11 mouse cellular contexts compared by ENCODE assay signal in genomic region chr17:71178530-71179181, GRCm38 (mm10). TPM values are rescaled to one million over a fixed set of nuclear protein-coding genes. Genes with fewer than 3 reads are reported as not detected.
DNase-seq lines count a peak whose midpoint lies in the region; ATAC-seq and TF ChIP-seq lines count a peak whose summit lies in the region.
"Had no signal": no experiment of that assay in that cellular context is flagged by ENCODE, and none has a peak within 500 bp of the region (broad histone marks: within the 10 kb centered on the region; RNA-seq: fewer than 3 reads in every experiment).

No protein-coding gene starts in this region.

- ATAC-seq in kidney, embryonic 16.5 days (ENCODE audit: low FRiP score, low TSS enrichment): 0 out of 2 replicates have a peak, but pooled peaks have one; percentile 1
- no peak for ATAC-seq in heart, embryonic 12.5 days (ENCODE audit: insufficient number of reproducible peaks, low FRiP score)
- ATAC-seq in hindbrain, embryonic 11.5 days (ENCODE audit: low FRiP score): no peak
- no peak for ATAC-seq in midbrain, embryonic 14.5 days (ENCODE audit: low FRiP score, low TSS enrichment)
- ATAC-seq: forebrain, embryonic 14.5 days; midbrain, embryonic 15.5 days had no signal

- no peaks in the 10 kb centered on the region for H3K9me3 ChIP-seq in kidney, embryonic 16.5 days (ENCODE audit: low read length)
- no peaks in the 10 kb centered on the region for H3K9me3 ChIP-seq in heart, embryonic 12.5 days (replicated peaks)
- no peaks in the 10 kb centered on the region for H3K9me3 ChIP-seq in megakaryocyte, embryonic 14.5 days
- no peaks in the 10 kb centered on the region for H3K9me3 ChIP-seq in hindbrain, embryonic 11.5 days (ENCODE audit: control insufficient read depth, low read length)
- no peaks in the 10 kb centered on the region for H3K9me3 ChIP-seq in midbrain, embryonic 14.5 days (ENCODE audit: control insufficient read depth, low read length)
- H3K9me3 ChIP-seq: midbrain, embryonic 15.5 days had no signal

- peak overlapping the region; percentile 17; the same call in 1 of the 2 replicates for H3K4me2 ChIP-seq in kidney, embryonic 16.5 days (replicated peaks; ENCODE audit: low read depth, low read length)
- H3K4me2 ChIP-seq in heart, embryonic 12.5 days: peak overlapping the region; percentile 37
- H3K4me2 ChIP-seq in hindbrain, embryonic 11.5 days (replicated peaks; ENCODE audit: low read depth, low read length): no peak overlapping the region
- no peak overlapping the region for H3K4me2 ChIP-seq in midbrain, embryonic 14.5 days (ENCODE audit: low read length)
- H3K4me2 ChIP-seq: midbrain, embryonic 15.5 days had no signal

- peaks cover 26% of the 10 kb centered on the region for H3K4me1 ChIP-seq in kidney, embryonic 16.5 days (ENCODE audit: insufficient read depth, low read length)
- H3K4me1 ChIP-seq in bone marrow macrophage, adult 2 months (ENCODE audit: control insufficient read depth, insufficient read depth, low read length): peaks cover 37% of the 10 kb centered on the region
- peaks cover 29% of the 10 kb centered on the region for H3K4me1 ChIP-seq in heart, embryonic 12.5 days (replicated peaks)
- H3K4me1 ChIP-seq in megakaryocyte, embryonic 14.5 days: peaks cover 56% of the 10 kb centered on the region
- no peaks in the 10 kb centered on the region for H3K4me1 ChIP-seq in hindbrain, embryonic 11.5 days (replicated peaks; ENCODE audit: control insufficient read depth, insufficient read depth, low read length)
- peaks cover 5% of the 10 kb centered on the region; the same call in 1 of the 2 replicates for H3K4me1 ChIP-seq in midbrain, embryonic 14.5 days (ENCODE audit: control insufficient read depth, insufficient read depth, low read length)

- WGBS in kidney, embryonic 16.5 days: 23% methylated on average over 10 of the region's 10 CpGs
- 19% methylated on average over 10 of the region's 10 CpGs for WGBS in heart, embryonic 12.5 days
- 54% methylated on average over 10 of the region's 10 CpGs for WGBS in hindbrain, embryonic 11.5 days
- WGBS in midbrain, embryonic 14.5 days: 59% methylated on average over 10 of the region's 10 CpGs

- H3K9ac ChIP-seq in kidney, embryonic 16.5 days (replicated peaks; ENCODE audit: low read length): no peak overlapping the region; the same call in 1 of the 2 replicates
- peak overlapping the region; percentile 1; the same call in 1 of the 2 replicates for H3K9ac ChIP-seq in heart, embryonic 12.5 days
- no peak overlapping the region for H3K9ac ChIP-seq in hindbrain, embryonic 11.5 days (ENCODE audit: low read depth, low read length)
- H3K9ac ChIP-seq in midbrain, embryonic 14.5 days (replicated peaks; ENCODE audit: low read length): no peak overlapping the region
- H3K9ac ChIP-seq: midbrain, embryonic 15.5 days had no signal

- peak overlapping the region; percentile 45 for H3K27ac ChIP-seq in kidney, embryonic 16.5 days (ENCODE audit: low read length)
- H3K27ac ChIP-seq in bone marrow macrophage, adult 2 months (ENCODE audit: insufficient read depth, low read depth, low read length): peak overlapping the region; percentile 97
- H3K27ac ChIP-seq in heart, embryonic 12.5 days (ENCODE audit: poor library complexity, severe bottlenecking): 0 out of 2 replicates have a peak overlapping the region, but pooled peaks have one; percentile 0
- H3K27ac ChIP-seq in hindbrain, embryonic 11.5 days (ENCODE audit: low read depth, low read length): no peak overlapping the region
- no peak overlapping the region for H3K27ac ChIP-seq in midbrain, embryonic 14.5 days (replicated peaks; ENCODE audit: low read depth, low read length)
- H3K27ac ChIP-seq: midbrain, embryonic 15.5 days had no signal

- no peak for TF ChIP-seq POLR2A in bone marrow macrophage, adult 2 months (IDR thresholded peaks at IDR 0.05; ENCODE audit: borderline replicate concordance, low read depth, low read length)

- intact Hi-C loops in left cerebral cortex, postnatal 25 days (cut with DNase I): no loop called here

- no peaks in the 10 kb centered on the region for H3K36me3 ChIP-seq in kidney, embryonic 16.5 days (ENCODE audit: insufficient read depth, low read length)
- no peaks in the 10 kb centered on the region for H3K36me3 ChIP-seq in heart, embryonic 12.5 days
- no peaks in the 10 kb centered on the region for H3K36me3 ChIP-seq in megakaryocyte, embryonic 14.5 days (replicated peaks; ENCODE audit: low read length)
- no peaks in the 10 kb centered on the region for H3K36me3 ChIP-seq in hindbrain, embryonic 11.5 days (ENCODE audit: control insufficient read depth, insufficient read depth, low read length)
- no peaks in the 10 kb centered on the region for H3K36me3 ChIP-seq in midbrain, embryonic 14.5 days (ENCODE audit: control insufficient read depth, insufficient read depth, low read length)
- H3K36me3 ChIP-seq: midbrain, embryonic 15.5 days had no signal

- no peak for DNase-seq in kidney, adult 11 months
- no peak for DNase-seq in hindbrain, embryonic 11.5 days (ENCODE audit: low spot score)
- DNase-seq in left cerebral cortex, postnatal 25 days (ENCODE audit: low spot score in 2 of 2): no peak
- DNase-seq in midbrain, embryonic 14.5 days: no peak
- DNase-seq: right cerebral cortex, adult 18-20 months had no signal

- H3K4me3 ChIP-seq in kidney, embryonic 16.5 days (ENCODE audit: low read length): no peak overlapping the region
- H3K4me3 ChIP-seq in bone marrow macrophage, adult 2 months (ENCODE audit: insufficient read depth, low read length): peak overlapping the region; percentile 54
- no peak overlapping the region for H3K4me3 ChIP-seq in heart, embryonic 12.5 days
- peak overlapping the region; percentile 87 for H3K4me3 ChIP-seq in megakaryocyte, embryonic 14.5 days (replicated peaks)
- H3K4me3 ChIP-seq in hindbrain, embryonic 11.5 days (ENCODE audit: low read depth, low read length): no peak overlapping the region
- H3K4me3 ChIP-seq in midbrain, embryonic 14.5 days (replicated peaks; ENCODE audit: low read depth, low read length): no peak overlapping the region
- H3K4me3 ChIP-seq: midbrain, embryonic 15.5 days had no signal

- no peaks in the 10 kb centered on the region for H3K27me3 ChIP-seq in kidney, embryonic 16.5 days (ENCODE audit: insufficient read depth, low read length)
- no peaks in the 10 kb centered on the region for H3K27me3 ChIP-seq in heart, embryonic 12.5 days (replicated peaks)
- H3K27me3 ChIP-seq in megakaryocyte, embryonic 14.5 days (replicated peaks): no peaks in the 10 kb centered on the region
- no peaks in the 10 kb centered on the region for H3K27me3 ChIP-seq in hindbrain, embryonic 11.5 days (ENCODE audit: control insufficient read depth, insufficient read depth, low read length)
- no peaks in the 10 kb centered on the region for H3K27me3 ChIP-seq in midbrain, embryonic 14.5 days (ENCODE audit: control insufficient read depth, insufficient read depth, low read length)
- H3K27me3 ChIP-seq: midbrain, embryonic 15.5 days had no signal

- TF ChIP-seq CTCF in bone marrow macrophage, adult 2 months (IDR thresholded peaks at IDR 0.05; ENCODE audit: low read depth, low read length): no peak

RNA-seq across cellular contexts. Expression of gene Lpin2, which starts 3.7 kb away (rescaled TPM):
- 65.8 and 78.4 TPM in 2 replicates for polyA plus RNA-seq in kidney, embryonic 16.5 days (2015; fragmentation: Nextera tagmentation; extraction: Ambion mirVana)
- 122 and 133 TPM in 2 replicates for polyA plus RNA-seq in bone marrow macrophage, adult 2 months (2012; ENCODE audit: insufficient read depth, insufficient read length, missing spikeins)
- 22.1 and 23.8 TPM in 2 replicates for polyA plus RNA-seq in heart, embryonic 12.5 days (2016; fragmentation: Nextera tagmentation; extraction: Ambion mirVana)
- polyA plus RNA-seq in megakaryocyte, embryonic 14.5 days (2012; ENCODE audit: insufficient read depth, low replicate concordance): 7.6 TPM in 2 replicates
- polyA plus RNA-seq in hindbrain, embryonic 11.5 days (2014; fragmentation: Nextera tagmentation; extraction: Ambion mirVana): 33.8 and 39.4 TPM in 2 replicates
- total RNA-seq in left cerebral cortex, postnatal 25 days (2021): 10 to 100 TPM; 81.0 to 85.1 TPM
- 38.5 and 42.9 TPM in 2 replicates for polyA plus RNA-seq in midbrain, embryonic 14.5 days (2014; fragmentation: Nextera tagmentation; extraction: Ambion mirVana)

Comparison
In these comparisons a context has a peak if more than half of its experiments do, and no peak if none do; other contexts are left out.
1. H3K27ac ChIP-seq: peak in kidney, embryonic 16.5 days (single experiment), bone marrow macrophage, adult 2 months (single experiment) and heart, embryonic 12.5 days (single experiment); none in hindbrain, embryonic 11.5 days (single experiment) and midbrain, embryonic 14.5 days (single experiment).
2. H3K4me2 ChIP-seq: peak in kidney, embryonic 16.5 days (single experiment) and heart, embryonic 12.5 days (single experiment); none in hindbrain, embryonic 11.5 days (single experiment) and midbrain, embryonic 14.5 days (single experiment).
3. H3K4me3 ChIP-seq: peak in bone marrow macrophage, adult 2 months (single experiment) and megakaryocyte, embryonic 14.5 days (single experiment); none in kidney, embryonic 16.5 days (single experiment), heart, embryonic 12.5 days (single experiment), hindbrain, embryonic 11.5 days (single experiment) and midbrain, embryonic 14.5 days (single experiment).